Mouse (Mus musculus): ENCODE data around the gene Spata45. TPM values are rescaled to one million over a fixed set of nuclear protein-coding genes. Genes with fewer than 3 reads are reported as not detected.

Spata45 gene
- total RNA-seq, 2 experiments from 2014 or later, result not detected

DNA sequence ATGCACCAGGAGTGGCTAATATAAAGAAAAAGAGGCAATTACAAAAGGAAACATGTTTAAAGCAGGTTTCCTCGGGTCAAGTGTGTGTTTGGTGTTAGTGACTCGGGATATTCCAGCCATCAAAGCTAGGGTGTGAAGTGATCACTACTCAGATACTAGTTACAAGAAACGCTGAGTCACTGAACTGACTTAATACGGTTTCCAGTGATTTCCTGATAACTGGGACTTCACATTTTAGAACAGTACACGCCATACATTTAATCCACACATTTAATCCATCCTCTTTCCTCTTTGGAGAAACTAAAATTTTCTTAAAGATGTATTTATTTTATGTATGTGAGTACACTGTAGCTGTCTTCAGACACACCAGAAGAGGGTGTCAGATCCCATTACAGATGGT lies 51.5 kb downstream of the Spata45 start:
- intact Hi-C loops (cut with DNase I), result no loop called here
- Histone ChIP-seq H3K27ac (no peak overlapping the region), H3K4me3 (no peak overlapping the region)
- DNase-seq (ENCODE audit: extremely low spot score in 1 of 2, low spot score in 2 of 2), result no peak
- no peak for TF ChIP-seq CTCF (IDR thresholded peaks at IDR 0.05)

DNA sequence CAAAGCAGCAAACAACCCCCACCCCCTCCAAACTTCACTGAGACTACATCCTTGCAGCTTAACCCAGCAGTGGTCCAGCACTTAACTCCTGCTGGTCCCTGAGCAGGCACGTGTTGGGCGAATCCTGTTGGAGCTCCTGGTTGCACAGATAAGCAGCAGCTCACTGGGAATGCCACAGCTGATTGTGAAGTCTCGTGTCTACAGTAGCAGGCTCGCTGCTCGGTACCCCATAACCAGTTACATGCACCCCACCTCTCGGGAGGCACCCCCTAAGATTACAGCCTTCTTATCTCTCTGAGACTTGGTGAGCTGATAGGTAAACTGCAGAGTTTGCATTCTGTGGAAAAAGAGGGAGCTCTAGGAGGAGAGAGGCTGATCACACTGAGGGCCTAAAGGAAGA lies 52.9 kb downstream of the Spata45 start:
- DNase-seq (ENCODE audit: extremely low spot score in 1 of 2, low spot score in 2 of 2), result no peak
- no peak overlapping the region for H3K4me3 ChIP-seq
- no peak for TF ChIP-seq CTCF (IDR thresholded peaks at IDR 0.05)
- intact Hi-C loops (cut with DNase I), result no loop called here
- no peak overlapping the region for H3K27ac ChIP-seq

DNA sequence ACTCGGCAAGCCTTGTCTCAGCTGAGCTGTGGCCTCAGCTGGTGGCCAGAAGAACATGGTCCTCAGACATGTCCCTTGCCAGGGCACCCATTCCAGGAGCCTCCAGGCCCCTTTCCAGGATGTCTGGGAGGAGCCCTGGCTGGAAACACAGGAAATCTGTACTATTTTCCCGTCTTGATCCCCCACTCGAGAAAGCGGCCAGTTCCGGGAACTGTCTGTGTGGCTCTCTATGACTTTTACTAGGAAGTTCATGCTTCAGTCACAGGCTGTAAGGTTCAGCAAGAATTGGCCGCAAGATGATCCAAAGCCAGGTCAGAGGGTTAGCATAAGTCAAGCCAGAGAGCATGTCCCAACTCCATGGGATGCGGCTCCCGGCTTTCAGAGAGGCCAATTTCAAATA lies 55.6 kb downstream of the Spata45 start:
- intact Hi-C loops (cut with DNase I), result no loop called here
- Histone ChIP-seq H3K27ac (no peak overlapping the region), H3K4me3 (no peak overlapping the region)
- no peak for TF ChIP-seq CTCF (IDR thresholded peaks at IDR 0.05)
- DNase-seq (ENCODE audit: extremely low spot score in 1 of 2, low spot score in 2 of 2), result no peak

Other genes starting within 250 kb of the Spata45 start
- gene Rps6kc1, start 124.9 kb upstream of the Spata45 start, total RNA-seq (2021), result 100 to 1,000 TPM; 111 to 117 TPM
- 10 to 100 TPM; 56.2 to 57.5 TPM for gene Angel2, start 111.5 kb upstream of the Spata45 start, total RNA-seq (2021)
- 1 to 10 TPM; 2.6 to 2.7 TPM for gene Vash2, start 57.3 kb upstream of the Spata45 start, total RNA-seq (2021)
- gene Flvcr1, start 10.5 kb upstream of the Spata45 start, total RNA-seq (2021), result 10 to 100 TPM; 14.4 to 16.8 TPM
- gene Tatdn3, start 26.3 kb downstream of the Spata45 start, total RNA-seq (2021), result 10 to 100 TPM; 30.9 to 35.4 TPM
- gene Nsl1, start 26.4 kb downstream of the Spata45 start, total RNA-seq (2021), result under 1 TPM; 0.38 to 0.47 TPM
- gene Batf3, start 61.2 kb downstream of the Spata45 start, total RNA-seq (2021), result 1 to 10 TPM; 1.6 to 1.8 TPM
- gene Fam71a, start 128.2 kb downstream of the Spata45 start, total RNA-seq (2021), result not detected
- 1 to 10 TPM in 1 of 2 experiments, under 1 TPM in 1; 0.48 to 2.4 TPM for gene Atf3, start 181.4 kb downstream of the Spata45 start, total RNA-seq (2021)

Data from left cerebral cortex, adult 2 months (tissue).